Mouse (Mus musculus): ENCODE measurements around the gene Ralgapa2.
"Not testable (repeated sequence)": the region's sequence is repeated elsewhere in the genome, so short reads cannot be mapped to it uniquely, and the experiment has no call there.

Gene Ralgapa2

GRCm38 (mm10) chr2:146498298-146498697 lies 13.8 kb downstream of the Ralgapa2 start:
- DNase-seq (ENCODE audit: low spot score), result no peak

GRCm38 (mm10) chr2:146496995-146497394 lies 15.1 kb downstream of the Ralgapa2 start:
- no peak for DNase-seq (ENCODE audit: low spot score)

GRCm38 (mm10) chr2:146495781-146496180 lies 16.4 kb downstream of the Ralgapa2 start:
- DNase-seq (ENCODE audit: low spot score), result no peak

GRCm38 (mm10) chr2:146493354-146493946 lies 18.7 kb downstream of the Ralgapa2 start:
- no peak for DNase-seq (ENCODE audit: low spot score)

GRCm38 (mm10) chr2:146491830-146492610 lies 20.1 kb downstream of the Ralgapa2 start:
- no peak for DNase-seq (ENCODE audit: low spot score)

GRCm38 (mm10) chr2:146490926-146491325 lies 21.2 kb downstream of the Ralgapa2 start:
- DNase-seq (ENCODE audit: low spot score), result no peak

GRCm38 (mm10) chr2:146488291-146488690 lies 23.9 kb downstream of the Ralgapa2 start:
- no peak for DNase-seq (ENCODE audit: low spot score)

GRCm38 (mm10) chr2:146482859-146483258 lies 29.3 kb downstream of the Ralgapa2 start:
- DNase-seq (ENCODE audit: low spot score), result no peak

GRCm38 (mm10) chr2:146477491-146477890 lies 34.7 kb downstream of the Ralgapa2 start:
- DNase-seq (ENCODE audit: low spot score), result no peak

- DNase-seq (ENCODE audit: low spot score), result no peak
Observed at GRCm38 (mm10) chr2:146476428-146476972, 35.6 kb downstream of the Ralgapa2 start.

GRCm38 (mm10) chr2:146476001-146476400 lies 36.1 kb downstream of the Ralgapa2 start:
- DNase-seq (ENCODE audit: low spot score), result no peak

GRCm38 (mm10) chr2:146470947-146471346 lies 41.2 kb downstream of the Ralgapa2 start:
- DNase-seq (ENCODE audit: low spot score), result no peak

GRCm38 (mm10) chr2:146469707-146470420 lies 42.3 kb downstream of the Ralgapa2 start:
- DNase-seq (ENCODE audit: low spot score), result no peak

- DNase-seq (ENCODE audit: low spot score), result no peak
Observed at GRCm38 (mm10) chr2:146468898-146469297, 43.2 kb downstream of the Ralgapa2 start.

GRCm38 (mm10) chr2:146468016-146468415 lies 44.1 kb downstream of the Ralgapa2 start:
- DNase-seq (ENCODE audit: low spot score), result no peak

- DNase-seq (ENCODE audit: low spot score), result not testable (repeated sequence)
Observed at GRCm38 (mm10) chr2:146466811-146467210, 45.3 kb downstream of the Ralgapa2 start.

GRCm38 (mm10) chr2:146457494-146457893 lies 54.6 kb downstream of the Ralgapa2 start:
- no peak for DNase-seq (ENCODE audit: low spot score)

GRCm38 (mm10) chr2:146456612-146457011 lies 55.5 kb downstream of the Ralgapa2 start:
- no peak for DNase-seq (ENCODE audit: low spot score)

GRCm38 (mm10) chr2:146456062-146456461 lies 56.1 kb downstream of the Ralgapa2 start:
- no peak for DNase-seq (ENCODE audit: low spot score)

GRCm38 (mm10) chr2:146444009-146444408 lies 68.1 kb downstream of the Ralgapa2 start:
- DNase-seq (ENCODE audit: low spot score), result no peak

GRCm38 (mm10) chr2:146443291-146443875 lies 68.8 kb downstream of the Ralgapa2 start:
- no peak for DNase-seq (ENCODE audit: low spot score)

- DNase-seq (ENCODE audit: low spot score), result no peak
Observed at GRCm38 (mm10) chr2:146441711-146442110, 70.4 kb downstream of the Ralgapa2 start.

All from urinary bladder, postnatal 10 days (tissue).